Mouse (Mus musculus): Measurements from ENCODE around the gene L1td1. TPM values are rescaled to one million over a fixed set of nuclear protein-coding genes. Genes with fewer than 3 reads are reported as not detected.

L1td1 gene
- total RNA-seq, 2 experiments from 2014 or later: not detected

GRCm38 (mm10) chr4:98728716-98729115 lies 2.2 kb downstream of the L1td1 start:
- intact Hi-C loops (cut with DNase I): no loop called here
- no peak for DNase-seq (ENCODE audit: low spot score in 2 of 2)

DNA sequence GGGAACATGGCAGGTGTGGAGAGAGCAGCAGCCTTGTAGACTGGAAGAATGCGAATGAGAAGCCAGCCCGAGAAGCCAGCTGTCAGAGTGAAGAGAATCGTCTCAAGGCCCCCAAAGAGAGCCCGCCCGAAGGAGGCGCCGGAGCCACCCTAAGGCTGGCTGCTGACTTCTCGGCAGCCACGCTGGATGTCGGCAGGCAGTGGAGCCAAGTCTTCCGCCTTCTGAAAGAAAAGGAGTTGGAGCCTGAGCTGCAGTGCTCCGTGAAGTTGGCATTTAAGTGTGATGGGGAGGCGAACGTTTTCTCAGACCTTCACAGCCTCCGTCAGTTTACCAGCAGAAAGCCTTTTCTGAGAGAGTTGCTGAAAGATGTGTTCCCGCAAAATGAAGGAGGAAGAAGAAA lies 7.1 kb downstream of the L1td1 start:
- DNase-seq (ENCODE audit: low spot score in 2 of 2): peak in 1 of 2 experiments; percentile 11
- intact Hi-C loops (cut with DNase I): no loop called here

DNA sequence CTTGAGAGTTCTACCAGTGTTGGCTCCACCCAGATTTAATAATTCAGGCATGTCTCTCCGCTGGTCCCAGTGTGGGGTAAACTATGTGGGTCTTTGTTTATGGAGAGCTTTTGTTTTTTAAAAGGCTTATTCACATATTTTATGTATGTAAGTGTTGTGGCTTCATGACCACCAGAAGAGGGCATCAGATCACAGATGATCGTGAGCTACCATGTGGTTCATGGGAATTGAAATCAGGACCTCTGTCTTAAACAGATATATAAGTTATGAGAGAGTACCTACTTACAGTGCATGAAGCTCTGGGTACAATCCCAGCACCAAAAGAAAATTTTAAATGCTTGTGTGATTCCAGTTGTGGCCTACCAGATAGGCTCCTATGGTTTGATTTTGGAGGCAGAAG lies 13.2 kb downstream of the L1td1 start:
- intact Hi-C loops (cut with DNase I): loop anchor here (1.0 to 5.0 kb wide), 2 partner anchors 148 to 443 kb away; no protein-coding TSS in a partner anchor
- peak in 1 of 2 experiments; percentile 33 for DNase-seq (ENCODE audit: low spot score in 2 of 2)

GRCm38 (mm10) chr4:98743209-98743905 lies 16.8 kb downstream of the L1td1 start:
- intact Hi-C loops (cut with DNase I): no loop called here
- DNase-seq (ENCODE audit: low spot score in 2 of 2): no peak

DNA sequence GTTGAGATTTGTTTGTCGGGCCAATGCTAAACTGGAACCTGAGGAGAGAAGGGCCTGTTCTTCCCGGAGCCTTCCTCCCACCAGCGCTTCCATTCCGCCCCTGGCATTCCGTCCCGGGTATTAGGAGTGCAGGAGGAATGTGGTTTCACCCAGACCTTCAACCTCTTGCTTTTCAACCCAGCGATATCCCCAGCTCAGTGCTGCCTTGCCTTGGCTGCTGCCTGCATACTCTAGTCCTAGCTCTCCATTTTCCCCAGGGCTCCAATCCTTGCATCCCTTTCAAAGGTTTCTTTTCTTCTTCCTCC lies 17.3 kb downstream of the L1td1 start:
- no peak for DNase-seq (ENCODE audit: low spot score in 2 of 2)
- intact Hi-C loops (cut with DNase I): no loop called here

DNA sequence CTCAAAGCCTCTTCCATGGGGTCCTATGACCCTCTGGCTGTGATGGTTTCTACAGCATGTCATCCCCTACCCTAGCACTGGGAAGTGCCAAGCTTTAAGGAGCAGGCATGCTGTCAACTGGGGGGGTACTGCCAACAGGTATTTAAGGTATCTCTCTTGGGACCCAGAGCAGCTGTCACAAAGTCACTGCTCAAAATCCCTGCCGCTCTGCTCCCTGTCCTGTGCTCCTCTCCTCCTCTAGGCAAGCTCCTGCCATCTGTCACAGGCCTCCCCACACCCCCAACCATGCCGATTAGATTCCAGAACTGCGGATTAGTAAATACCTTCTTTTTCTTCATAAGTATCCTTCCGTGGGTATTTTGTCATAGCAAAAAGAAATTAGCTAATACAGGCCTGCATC lies 27.9 kb downstream of the L1td1 start:
- intact Hi-C loops (cut with DNase I): no loop called here

GRCm38 (mm10) chr4:98756141-98756540 lies 29.6 kb downstream of the L1td1 start:
- intact Hi-C loops (cut with DNase I): no loop called here
- no peak for DNase-seq (ENCODE audit: low spot score in 2 of 2)

More for the DNA sequence above, 27.9 kb downstream of the L1td1 start:
- DNase-seq (ENCODE audit: low spot score in 2 of 2): no peak

DNA sequence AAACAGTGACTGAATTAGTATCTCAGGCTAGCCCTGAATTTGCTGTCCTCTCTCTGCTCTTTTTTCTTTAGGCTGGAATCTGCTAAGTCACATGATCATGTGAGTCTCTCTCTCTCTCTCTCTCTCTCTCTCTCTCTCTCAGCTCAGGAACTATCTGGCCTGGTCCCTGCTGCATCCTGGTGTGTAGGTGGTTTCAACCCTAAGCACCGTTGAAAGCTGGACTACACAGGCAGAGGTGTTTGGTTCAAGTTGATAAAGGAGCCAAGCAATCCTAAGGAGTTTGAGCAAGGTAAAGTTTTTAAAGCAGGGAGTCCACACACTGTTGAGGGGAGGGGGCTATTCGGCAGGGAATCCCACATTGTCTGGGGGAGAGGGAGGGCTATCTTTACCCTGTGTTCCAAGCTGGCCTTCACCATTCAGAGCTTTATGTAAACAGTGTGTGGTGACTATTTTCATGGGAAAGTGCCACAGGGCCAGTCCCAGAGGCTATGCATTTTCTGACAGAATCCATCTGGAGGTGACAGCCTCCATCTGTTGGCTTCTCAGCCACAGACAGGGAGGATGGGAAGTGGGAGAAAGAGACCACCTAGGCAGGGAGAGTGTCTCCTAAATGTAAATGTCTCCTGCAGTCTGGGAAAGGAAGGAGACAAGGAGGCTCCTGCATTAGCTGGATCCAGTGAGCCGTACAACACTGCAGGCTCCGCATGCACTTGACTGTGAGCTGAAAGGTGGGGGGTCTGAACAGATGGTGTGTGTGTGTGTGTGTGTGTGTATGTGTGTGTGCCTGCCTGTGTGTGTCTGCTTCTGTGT lies 31.7 kb downstream of the L1td1 start:
- DNase-seq (ENCODE audit: low spot score in 2 of 2): peak; percentile 12 to 33
- intact Hi-C loops (cut with DNase I): no loop called here

DNA sequence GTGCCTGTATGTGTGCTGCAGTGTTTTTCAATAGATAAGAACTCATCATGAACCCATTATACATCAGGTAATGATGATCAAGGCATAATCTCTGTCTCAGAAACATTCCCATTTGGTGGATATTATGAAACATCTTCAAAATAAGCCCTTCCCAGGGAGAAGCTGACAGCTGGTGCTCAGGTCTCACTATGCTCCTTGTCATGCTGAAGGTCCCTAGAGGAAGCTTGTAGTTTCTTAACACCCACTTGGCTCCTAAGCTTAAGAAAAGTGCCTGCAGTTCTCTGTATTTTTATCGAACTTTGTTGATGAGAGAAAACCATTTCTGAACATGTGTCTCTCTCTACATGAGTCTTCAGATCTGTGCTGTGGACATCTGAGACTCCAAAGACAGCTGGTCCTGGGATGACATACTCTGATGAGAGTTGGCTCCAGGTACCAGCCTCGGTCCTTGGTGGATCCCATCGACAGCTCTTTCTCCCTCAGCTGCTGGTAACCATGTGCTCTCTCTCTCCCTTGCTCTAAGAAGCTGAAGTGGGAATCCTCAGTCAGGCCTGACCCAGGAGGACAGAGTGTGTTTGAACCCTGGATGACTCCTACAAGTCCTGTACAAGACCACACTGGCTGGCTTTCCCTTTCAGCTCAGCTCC lies 32.5 kb downstream of the L1td1 start:
- DNase-seq (ENCODE audit: low spot score in 2 of 2): peak in 1 of 2 experiments; percentile 18
- intact Hi-C loops (cut with DNase I): no loop called here

DNA sequence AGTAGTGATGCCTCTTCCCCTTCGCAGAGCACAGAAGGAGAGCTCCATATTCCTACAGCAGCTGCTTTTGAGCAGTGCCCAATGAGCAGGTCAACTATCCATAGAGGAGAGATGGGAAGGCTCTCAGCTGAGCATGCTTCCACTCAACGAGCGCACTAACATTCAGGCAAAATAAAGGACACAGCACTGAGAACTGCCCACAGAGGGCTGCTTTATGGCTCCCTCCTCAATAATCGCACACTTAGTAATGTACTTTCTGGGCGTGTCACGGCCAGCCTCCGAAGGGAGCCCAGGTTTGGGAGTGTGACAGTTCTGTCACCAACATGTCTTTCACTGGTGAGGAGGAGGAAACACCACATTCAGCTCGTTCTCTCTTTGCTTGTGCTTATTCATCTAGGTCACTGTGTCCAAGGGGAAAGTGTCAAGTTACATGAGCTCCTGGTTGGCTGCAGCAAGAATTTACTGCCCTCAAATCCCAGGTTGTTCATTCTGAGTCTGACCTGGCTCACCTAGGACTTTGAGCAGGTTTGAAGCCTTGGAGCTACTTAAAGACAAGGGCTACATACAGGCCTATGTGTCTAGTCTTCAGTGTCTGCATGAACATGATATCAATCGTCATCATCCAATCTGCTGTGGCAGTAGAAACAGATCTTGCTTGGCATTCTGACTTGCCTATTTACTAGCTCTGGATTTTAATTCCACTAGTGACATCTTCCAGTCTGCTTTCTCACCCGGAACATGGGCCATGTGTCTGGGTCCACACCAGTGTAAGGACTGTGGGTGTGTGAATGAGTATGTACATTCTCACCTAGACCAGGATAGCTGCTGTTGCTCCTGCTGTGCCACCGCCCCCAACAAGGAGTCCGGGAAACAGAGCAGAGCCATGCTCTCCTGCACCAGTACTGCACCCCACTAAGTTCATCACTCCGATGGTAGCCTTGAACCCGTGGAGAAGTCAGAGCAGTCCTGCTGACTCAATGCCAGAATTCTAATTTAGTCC lies 40.9 kb downstream of the L1td1 start:
- intact Hi-C loops (cut with DNase I): no loop called here
- DNase-seq (ENCODE audit: low spot score in 2 of 2): no peak

- peak in 1 of 2 experiments; percentile 31 for DNase-seq (ENCODE audit: low spot score in 2 of 2)
- intact Hi-C loops (cut with DNase I): no loop called here
Measured at GRCm38 (mm10) chr4:98773785-98774184, 47.3 kb downstream of the L1td1 start.

- intact Hi-C loops (cut with DNase I): no loop called here
- no peak for DNase-seq (ENCODE audit: low spot score in 2 of 2)
Measured at GRCm38 (mm10) chr4:98776721-98777427, 50.3 kb downstream of the L1td1 start.

- intact Hi-C loops (cut with DNase I): no loop called here
- no peak for DNase-seq (ENCODE audit: low spot score in 2 of 2)
Measured at GRCm38 (mm10) chr4:98777464-98777863, 50.9 kb downstream of the L1td1 start.

- intact Hi-C loops (cut with DNase I): no loop called here
- no peak for DNase-seq (ENCODE audit: low spot score in 2 of 2)
Measured at GRCm38 (mm10) chr4:98778219-98778618, 51.7 kb downstream of the L1td1 start.

DNA sequence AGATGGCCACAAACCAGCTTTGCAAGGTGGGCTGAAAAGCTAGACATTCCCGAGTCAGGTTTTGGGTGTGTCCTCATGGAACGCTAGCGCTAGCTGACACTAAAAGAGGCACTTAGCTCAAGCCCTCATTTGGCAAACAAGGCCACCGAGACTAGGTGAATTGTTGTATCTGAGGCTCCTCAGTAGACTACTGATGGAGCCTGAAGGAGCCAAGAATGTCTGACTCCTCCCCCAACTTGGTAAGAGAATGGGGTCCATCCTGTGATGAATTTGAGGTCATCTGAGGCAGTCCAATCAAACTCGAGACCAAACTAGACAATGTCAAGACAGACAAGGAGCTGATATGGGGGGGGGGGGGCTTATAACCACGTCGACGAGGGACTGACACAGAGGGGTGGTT lies 59.3 kb downstream of the L1td1 start:
- intact Hi-C loops (cut with DNase I): no loop called here
- DNase-seq (ENCODE audit: low spot score in 2 of 2): no peak

DNA sequence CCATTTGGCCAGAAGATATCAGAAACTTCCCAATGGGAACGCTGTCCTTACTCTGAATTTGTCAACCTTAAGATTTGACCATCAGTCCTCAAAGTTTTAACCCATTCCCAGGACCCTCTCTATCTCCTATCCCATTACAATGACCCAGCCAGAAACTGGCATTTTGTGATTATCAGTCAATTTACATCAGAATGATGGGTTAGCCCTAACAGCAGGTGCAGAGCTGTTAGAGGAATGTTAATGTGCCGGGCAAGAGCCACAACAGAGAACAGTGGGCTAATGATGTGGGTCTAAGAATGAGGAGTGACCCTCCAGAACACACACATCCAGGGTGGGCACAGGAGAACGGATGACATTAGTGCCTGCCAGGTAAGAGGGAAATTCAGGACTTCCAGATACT lies 59.7 kb downstream of the L1td1 start:
- intact Hi-C loops (cut with DNase I): no loop called here
- no peak for DNase-seq (ENCODE audit: low spot score in 2 of 2)

All from left cerebral cortex, postnatal 25 days (tissue).